Mouse (Mus musculus): Measurements from ENCODE around the gene Lrrfip1.

The Lrrfip1 gene

DNA sequence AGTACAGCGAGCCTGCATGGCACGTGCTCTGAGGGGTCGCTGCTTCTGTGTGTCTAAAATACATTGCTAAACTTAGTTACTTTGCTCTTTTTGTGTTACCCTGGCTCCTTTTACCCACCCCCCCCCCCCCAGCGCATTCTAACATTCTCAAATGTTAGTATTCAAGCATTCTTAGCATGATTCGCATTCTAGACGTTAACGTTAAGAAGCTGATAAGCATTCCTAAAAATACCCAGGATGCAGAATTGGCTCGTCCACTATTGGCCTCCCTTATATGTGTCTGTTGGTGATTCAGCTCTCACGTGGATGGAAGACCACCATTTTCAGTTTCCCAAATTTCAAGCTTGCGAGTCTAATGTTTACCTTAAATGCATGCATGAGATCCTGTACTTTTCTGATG is 86.5 kb downstream of the Lrrfip1 start:
- no peak for DNase-seq (ENCODE audit: low spot score in 2 of 2)

DNA sequence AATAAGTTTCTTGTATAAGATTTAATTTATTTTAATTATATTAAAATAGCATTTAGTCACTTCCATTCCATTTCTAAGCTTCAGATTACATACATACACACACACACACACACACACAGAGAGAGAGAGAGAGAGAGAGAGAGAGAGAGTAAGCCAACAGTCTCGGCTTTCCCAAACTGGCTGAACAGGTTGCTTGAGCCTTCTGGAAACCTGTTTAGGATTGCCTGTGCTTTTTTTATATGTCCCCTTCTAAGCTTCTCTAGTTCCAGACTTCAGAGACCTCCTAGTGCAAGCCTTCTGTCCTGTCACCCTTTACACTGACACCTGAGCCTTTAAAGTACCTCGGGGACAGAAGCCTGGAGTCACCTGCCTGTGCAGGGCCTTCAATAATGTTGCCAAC is 87.1 kb downstream of the Lrrfip1 start:
- no peak for DNase-seq (ENCODE audit: low spot score in 2 of 2)

DNA sequence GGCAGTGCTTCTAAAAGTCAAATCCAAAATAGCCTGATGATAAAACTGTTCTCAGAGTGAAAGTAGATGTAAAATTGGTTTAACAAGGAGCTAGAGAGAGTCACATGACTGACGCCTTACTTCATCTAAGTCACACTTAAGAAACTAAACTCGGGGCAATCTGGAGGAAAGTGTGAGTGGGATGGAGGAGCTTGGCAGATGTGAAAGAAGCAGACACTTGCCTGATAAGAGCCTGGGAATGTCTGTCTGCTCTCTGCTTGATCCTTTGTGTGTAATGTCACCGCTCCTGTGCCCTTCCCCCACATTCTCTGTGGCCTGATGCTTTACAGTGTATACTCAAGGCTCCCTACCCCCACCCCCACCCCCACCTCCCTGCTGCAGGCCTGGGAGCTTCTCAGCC is 87.8 kb downstream of the Lrrfip1 start:
- peak; percentile 48 to 63 for DNase-seq (ENCODE audit: low spot score in 2 of 2)

DNA sequence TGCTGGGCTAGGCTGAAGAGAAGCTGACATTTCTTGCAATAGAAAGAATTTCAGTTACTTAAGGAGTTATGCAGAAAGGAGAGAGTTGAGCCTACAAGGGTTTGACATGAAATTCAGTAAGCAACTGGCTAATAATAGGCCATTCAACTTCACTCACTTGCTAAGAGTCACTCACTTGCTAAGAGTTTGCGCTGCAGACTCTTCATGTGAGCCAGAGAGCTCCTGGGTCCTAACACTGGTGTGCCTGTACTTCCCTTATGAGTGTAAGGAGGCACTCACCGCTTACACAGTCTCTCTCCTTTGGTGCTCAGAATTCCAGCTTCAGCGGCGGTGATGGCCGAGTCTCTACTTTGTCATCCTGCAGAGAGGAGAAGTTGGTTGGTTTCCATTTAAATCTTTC is 88.2 kb downstream of the Lrrfip1 start:
- DNase-seq (ENCODE audit: low spot score in 2 of 2) = no peak

DNA sequence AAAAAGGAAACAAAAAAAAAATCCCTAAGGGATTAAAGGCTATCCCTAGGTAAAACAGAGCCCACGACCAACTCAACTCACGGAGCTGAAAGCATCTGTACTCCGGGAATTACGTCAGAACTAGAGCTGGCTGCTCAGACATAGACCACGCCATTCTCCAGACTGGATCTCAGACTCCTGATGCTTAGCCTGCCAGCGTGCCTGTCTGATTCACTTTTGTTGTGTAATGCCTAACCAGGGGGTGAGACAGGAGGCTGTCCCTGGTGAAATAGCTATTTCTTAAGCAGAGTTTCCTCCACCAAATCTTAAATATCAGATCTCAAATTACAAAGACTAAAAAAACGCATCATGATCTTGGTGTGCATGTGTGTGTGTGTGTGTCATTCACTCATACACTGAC is 89.5 kb downstream of the Lrrfip1 start:
- DNase-seq (ENCODE audit: low spot score in 2 of 2) = no peak

DNA sequence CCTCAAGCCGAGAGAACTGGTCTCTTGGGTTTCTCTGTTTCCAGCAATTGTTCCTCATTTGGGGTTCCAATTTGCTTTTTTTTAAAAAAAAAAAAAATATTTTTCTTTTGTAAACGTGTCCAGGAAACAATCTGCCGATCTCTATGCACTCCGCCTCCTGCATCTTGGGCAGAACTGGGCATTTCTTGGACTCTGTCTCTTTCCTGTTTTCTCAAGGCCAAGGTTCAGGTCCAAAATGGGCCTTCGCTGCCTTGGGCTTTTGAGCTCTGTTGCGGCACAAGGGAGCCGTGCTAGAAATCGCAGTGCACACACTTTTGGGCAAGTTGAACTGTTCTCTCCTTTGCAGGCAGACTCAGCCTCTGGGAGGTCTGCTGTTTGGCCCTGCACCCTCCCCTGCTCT is 90.4 kb downstream of the Lrrfip1 start:
- no peak for DNase-seq (ENCODE audit: low spot score in 2 of 2)

DNA sequence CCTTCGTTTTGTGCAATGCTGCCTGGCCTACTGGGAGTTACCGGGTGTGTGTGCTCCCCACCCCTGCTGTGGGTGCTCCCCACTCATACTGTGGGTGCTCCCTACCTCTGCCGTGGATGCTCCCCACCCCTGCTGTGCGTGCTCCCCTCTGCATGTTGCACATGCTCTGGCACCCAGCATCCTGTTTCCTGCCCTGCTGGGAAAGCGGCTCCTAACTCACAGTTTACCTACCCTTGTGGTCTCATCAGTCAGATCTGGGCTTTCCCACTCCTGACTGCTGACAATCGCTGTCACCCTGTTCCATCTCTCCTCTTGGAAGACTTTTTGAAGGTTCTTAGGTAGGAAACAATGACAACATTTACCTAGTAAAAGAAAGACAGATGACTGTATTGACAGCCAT is 91.9 kb downstream of the Lrrfip1 start:
- DNase-seq (ENCODE audit: low spot score in 2 of 2) = no peak

DNA sequence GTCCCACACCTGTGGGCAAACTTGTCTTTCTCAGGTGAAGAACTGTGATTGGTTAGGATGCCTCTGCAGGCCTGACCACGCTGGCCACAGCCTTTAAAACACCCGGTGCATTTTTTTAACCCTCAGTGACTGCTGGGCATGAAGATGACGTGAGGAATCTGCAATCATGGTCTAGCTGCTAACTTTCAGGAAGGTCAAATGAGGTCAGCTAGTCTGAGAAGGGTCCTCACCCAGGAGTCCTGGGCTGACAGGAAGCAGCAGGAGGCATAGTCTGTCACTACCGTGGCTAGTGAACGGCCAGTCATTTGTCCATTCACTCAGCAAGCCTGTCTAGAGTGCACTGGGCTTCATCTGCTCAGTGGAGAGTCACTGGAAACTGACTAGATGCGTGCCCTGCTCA is 93.9 kb downstream of the Lrrfip1 start:
- DNase-seq (ENCODE audit: low spot score in 2 of 2) = no peak

DNA sequence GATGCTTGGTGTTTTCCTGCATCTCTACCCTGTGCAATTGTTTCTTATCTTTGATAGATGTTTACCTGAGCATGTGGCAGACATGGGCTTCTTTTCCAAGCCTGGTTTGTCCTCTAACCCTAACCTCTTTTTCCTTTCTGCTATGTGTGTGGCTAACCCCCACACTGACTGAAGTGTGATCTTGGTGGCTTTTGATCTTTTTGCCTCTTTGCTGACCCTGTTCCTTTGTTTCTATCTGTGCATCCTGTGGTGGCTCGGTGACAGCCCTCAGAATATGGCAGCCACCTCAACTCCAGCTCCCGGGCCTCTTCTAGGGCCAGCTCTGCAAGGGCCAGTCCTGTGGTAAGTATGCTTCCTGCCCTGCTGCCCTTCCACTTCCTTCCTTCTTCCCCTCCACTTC is 94.8 kb downstream of the Lrrfip1 start:
- no peak for DNase-seq (ENCODE audit: low spot score in 2 of 2)

DNA sequence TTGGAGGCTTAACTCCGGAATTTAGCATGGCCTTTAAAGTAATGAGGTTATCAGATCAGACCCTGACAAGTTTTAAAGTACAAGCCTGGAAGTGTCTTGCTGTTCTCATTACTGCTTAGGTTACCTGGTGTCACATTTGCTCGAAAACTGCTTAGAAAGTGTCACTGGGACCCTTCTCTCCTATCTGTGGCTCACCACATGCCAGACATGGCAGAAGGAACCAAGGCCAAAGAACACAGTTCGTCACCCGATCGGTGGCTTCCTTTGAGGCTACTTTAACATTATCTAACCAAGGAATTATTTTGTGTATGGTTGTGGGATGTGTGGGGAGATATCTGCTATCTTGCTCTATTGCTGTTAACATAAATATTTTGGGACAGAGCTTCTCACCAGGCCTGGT is 95.5 kb downstream of the Lrrfip1 start:
- no peak for DNase-seq (ENCODE audit: low spot score in 2 of 2)

DNA sequence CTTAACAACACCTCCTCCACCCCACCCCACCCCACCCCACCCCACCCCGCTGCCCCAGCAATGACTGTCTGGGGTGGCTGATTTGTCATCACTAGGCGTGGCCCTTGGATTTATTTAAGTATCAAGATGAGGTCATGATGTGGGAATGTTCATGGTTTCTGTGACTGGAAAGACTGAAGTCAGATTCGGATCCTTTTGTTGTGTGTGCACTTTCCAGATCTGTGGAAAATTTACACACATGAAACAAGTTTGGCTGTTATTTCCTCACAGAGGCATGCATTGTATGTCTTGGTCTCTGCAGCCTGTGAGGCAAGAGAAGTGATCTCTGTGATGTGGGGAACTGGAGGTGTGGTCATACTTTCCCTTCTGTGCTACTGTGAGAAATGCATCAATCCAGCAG is 96.7 kb downstream of the Lrrfip1 start:
- no peak for DNase-seq (ENCODE audit: low spot score in 2 of 2)

DNA sequence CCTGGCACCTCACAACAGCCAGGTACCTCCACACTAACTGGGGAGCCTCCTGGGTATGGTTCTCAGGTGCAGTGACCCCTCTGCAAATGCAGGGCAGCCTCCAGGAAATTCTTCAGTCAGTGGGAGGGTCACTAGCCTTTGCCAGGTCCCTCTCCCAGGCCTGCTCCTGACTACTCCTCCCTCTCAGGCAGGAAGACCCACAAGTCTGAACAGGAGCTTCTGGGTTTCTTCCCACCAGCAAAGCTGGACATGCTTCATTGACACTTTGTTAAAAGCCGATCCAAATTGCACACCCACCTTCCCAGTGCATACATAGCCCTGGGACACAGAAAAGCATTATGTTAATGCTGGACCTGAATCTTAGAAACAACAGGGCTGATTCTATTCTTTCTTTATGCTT is 97.3 kb downstream of the Lrrfip1 start:
- no peak for DNase-seq (ENCODE audit: low spot score in 2 of 2)

DNA sequence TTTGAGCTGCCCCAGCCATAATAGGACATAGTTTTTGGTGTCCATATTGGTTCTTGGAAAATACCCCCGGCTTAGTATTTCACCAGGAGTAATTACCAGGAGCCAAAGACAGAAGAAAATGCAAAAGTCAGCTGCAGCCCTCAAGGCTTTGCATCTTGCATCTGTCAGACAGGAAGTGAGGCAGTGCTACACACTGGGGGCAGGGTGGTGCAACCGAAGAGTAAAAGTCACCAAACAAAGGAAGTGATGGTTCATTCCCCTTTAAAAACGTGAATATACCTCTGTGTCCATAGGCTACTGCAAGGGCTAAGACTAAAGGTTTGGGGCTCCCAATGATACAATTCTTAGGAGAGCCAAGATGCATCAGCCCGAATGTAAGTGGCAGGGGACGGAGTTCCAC is 98.0 kb downstream of the Lrrfip1 start:
- no peak for DNase-seq (ENCODE audit: low spot score in 2 of 2)

DNA sequence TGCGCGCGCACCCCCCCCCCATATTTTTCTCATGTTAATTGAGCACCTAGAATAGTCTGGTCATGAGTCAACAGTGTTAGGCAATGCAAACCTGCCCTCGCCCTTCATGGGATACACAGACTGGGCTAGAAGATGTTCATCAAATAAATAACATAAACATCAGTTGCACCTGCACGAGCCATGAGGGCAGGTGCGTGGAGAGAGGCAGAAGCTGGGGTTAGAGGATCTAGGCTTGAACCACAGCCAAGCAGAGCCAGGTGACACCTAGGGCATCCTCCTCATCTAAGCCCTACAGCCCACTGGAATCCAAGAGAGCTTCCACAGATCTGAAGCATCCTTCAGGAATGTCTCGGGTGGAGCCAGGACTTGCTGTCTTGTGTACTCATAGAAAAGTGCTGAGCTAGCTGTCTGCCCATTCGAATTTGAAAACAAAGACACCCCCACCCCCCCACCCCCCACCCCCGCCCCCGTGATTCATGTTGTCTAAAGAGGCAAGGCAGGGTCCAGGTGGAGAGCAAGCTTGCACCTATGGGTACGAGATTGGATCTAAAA is 98.8 kb downstream of the Lrrfip1 start:
- no peak for DNase-seq (ENCODE audit: low spot score in 2 of 2)

DNA sequence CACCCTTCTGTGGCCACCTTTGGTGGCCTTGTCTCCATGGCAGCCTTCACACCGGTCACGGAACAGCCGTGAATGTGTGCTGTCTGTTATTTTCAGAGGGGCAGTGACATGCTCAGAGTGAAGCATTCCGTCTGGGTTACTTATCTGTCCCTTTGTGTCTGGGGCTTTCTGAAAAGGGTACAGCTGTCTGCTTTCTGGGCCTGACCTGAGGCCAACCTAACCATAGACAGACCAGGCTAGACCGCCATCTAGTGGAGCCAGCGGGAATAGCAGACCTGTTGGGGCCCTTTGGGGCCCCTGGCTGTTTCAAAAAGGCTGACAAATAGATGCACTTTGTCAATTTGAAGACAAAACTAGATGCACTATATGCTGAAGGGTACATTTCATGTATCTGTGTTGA is 100.3 kb downstream of the Lrrfip1 start:
- peak; percentile 70 to 74 for DNase-seq (ENCODE audit: low spot score in 2 of 2)

DNA sequence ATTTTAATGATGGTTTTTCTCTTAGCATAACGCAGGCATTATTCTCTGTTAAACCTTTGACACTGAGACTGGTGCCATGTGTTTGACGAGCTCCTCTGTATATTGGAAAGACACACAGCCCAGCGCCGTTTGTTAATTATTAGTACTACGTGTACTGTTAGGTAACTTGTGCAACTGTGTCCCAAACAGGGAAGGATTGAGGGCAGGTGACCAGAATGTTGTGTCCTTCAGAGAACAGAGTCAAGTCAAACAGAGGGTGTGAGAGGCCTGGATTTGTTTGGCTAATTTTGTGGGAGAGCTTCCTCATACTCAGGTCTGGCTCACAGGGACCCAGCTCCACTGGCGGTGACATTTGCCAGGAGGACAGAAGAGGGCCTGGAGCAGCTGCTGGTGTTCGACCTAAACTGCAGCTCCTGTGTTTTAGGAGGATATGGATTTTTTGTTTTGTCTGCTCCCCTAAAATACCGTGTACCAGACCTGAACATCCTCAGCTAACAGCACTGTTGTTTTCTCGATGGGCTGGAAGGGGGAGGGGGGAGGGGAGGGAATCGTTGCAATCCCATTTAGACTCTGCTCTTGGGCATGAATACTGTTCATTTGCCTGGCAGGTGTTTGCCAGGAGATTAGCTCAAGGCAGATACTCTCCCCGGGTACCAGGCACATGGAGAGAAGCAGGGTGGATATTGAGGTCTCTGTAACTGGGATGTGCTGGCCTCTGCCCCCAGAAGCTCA is 103.3 kb downstream of the Lrrfip1 start:
- no peak for DNase-seq (ENCODE audit: low spot score in 2 of 2)

DNA sequence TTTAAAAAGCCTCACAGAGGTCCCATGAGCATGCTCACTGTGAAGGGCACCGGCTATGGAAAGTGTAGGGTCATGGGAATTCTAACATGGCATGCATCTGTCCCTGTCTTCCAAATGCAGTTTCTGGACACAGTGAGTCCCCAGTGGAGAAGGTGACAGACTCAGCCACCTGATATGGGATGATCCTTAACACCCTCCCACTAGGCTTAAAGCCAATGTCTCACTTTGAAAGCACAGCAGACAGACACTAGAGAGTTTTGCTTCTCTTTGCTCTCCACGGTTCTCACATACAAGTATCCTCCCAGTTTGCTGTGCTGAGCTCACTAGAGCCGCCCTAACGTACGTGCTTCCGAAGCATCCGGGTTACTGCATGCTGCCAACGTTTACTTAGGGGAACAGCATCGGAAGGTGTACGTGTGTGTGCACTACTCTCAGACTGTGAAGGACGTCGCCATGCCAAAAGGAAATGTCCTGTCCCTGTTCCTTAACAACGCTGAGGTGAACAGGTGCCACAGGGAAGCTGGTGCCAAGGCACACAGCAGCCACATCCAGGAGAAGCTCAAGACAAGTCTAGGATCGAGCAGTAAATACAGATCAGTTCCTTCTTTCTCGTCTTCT is 104.9 kb downstream of the Lrrfip1 start:
- no peak for DNase-seq (ENCODE audit: low spot score in 2 of 2)

DNA sequence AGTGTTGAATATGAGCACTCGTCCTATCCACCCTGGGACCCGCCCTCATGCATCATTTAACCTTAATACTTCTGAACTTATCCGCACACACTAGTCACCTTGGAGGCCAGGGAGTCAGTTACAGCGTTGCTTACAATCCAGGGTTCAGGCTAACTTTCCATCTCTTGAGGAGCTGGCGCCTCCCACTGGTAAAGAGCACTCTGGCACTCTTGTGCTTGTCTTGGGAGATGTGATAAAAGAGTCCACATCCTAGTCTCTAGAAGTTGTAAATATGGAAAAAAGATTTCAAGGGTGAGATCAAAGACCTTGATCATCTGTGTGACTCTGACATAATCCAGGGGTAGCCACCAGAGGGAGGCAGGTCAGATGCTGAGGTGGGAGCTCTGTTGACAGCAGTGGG is 109.0 kb downstream of the Lrrfip1 start:
- DNase-seq (ENCODE audit: low spot score in 2 of 2) = no peak

DNA sequence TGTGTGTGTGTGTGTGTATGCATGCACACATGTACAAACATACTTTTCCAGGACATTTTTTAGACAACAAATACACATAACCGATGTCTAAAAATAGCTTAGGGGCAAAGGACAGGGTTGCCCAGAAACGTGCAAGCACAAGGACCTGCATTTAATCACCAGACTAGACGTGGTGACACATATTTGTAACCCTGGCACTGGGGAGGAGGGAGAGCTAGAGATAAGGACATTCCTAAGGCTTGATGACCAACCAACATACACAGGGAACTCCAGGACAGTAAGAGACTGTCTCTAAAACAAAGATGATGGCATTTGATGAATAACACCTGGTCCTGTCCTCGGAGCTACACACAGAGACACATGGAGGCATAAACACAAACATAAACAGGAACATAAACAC is 110.8 kb downstream of the Lrrfip1 start:
- no peak for DNase-seq (ENCODE audit: low spot score in 2 of 2)

DNA sequence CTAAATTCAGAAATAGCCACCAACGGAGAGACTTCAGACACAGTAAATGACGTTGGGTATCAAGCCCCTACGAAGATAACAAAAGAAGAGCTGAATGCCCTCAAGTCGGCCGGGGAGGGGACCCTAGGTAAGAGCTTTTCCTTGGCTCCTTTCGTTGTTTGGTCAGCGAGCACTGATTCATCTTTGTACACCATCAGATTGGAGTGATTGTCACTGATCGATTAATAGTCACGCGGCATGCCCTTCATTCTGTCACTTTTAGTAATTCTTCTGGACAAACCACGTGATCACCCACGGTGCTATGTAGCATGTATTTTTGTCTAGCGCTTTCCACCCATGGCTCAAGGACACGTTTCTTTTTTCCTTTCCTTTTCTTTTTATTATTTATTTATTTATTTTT is 113.6 kb downstream of the Lrrfip1 start:
- DNase-seq (ENCODE audit: low spot score in 2 of 2) = no peak

DNA sequence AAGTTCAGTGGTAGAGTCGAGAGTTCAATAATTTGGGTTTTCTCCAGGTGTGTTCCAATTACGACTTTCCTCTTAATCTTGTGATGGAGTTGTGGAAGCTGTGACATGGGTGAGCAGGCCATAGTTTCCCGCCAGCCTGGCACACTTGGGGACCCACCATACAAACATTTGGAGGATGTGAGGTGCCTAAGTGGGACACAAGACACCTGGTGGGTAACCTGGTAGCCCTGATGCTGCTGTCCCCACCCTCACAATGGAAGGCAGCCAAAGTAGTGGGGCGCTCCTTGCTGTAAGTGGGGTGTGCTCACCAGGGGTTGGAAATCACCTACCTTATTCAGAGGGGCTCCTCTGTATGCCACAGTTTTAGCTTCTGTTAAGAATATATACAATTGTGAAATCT is 114.1 kb downstream of the Lrrfip1 start:
- DNase-seq (ENCODE audit: low spot score in 2 of 2) = no peak

DNA sequence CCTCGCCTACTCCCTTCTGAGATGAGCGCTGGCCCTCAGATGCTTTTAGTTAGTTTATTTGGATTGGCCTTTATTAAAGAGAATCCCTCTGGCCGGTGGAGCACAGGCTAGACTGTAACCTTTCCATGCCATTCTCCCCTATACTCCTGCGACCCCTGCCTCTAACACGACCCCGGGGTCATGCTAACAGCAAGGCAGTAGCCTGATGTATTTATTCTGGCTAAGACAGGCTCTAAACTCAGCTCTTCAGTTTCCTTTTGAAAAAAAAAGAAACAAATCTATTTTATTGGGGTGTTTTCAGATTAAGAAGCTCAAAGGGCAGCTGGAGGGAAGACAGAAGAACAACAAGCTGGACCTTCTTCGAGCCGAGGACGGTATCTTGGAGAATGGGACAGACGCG is 123.6 kb downstream of the Lrrfip1 start:
- DNase-seq (ENCODE audit: low spot score in 2 of 2) = no peak

DNA sequence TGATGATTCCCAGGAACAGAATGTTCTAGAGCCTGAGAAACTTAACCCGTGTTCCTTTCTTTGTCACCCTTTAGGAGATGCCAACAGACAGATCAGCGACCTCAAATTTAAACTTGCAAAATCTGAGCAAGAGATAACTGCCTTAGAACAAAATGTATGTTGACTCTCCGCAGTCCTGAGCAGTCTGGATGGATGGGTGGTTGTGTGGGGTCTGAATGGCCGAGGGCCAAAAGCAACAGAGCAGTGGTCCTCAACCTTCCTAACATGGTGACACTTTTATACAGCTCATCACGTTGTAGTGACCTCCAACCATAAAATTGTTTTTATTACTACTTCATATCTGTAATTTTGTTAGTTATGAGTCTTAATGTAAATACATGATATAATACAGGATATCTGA is 124.5 kb downstream of the Lrrfip1 start:
- no peak for DNase-seq (ENCODE audit: low spot score in 2 of 2)

DNA sequence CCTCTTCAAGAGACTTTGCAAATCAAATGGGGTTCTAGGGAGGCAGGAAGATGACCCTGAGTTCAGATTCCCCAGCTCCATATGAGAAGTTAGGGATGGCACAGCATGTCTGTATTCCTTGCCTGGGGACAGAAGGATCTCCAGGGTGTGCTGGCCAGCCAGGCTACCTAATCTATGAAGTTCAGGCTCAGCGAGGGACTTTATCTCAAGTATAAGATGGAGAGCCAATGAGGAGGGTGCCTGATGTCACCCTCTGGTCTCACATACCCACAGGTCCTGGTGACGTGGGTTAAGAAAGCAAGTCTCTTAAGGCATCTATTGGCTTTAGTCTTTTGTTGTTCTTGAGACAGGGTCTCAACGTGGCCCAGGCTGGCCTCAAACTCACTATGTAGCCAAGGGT is 124.9 kb downstream of the Lrrfip1 start:
- no peak for DNase-seq (ENCODE audit: low spot score in 2 of 2)
